Mouse (Mus musculus): ENCODE measurements around the gene Lipi. TPM values are rescaled to one million over a fixed set of nuclear protein-coding genes. Genes with fewer than 3 reads are reported as not detected.

Gene Lipi
- total RNA-seq (2022): not detected

- no peak for DNase-seq (ENCODE audit: low spot score in 2 of 2)
Observed at GRCm38 (mm10) chr16:75585961-75586360, at the start of gene Lipi. Lipi (minus strand) TSS chr16:75586061.

- no peak for DNase-seq (ENCODE audit: low spot score in 2 of 2)
Observed at GRCm38 (mm10) chr16:75627862-75628261, 42.0 kb upstream of the Lipi start.

- DNase-seq (ENCODE audit: low spot score in 2 of 2): no peak
Observed at GRCm38 (mm10) chr16:75617651-75618349, 31.9 kb upstream of the Lipi start.

GRCm38 (mm10) chr16:75612561-75612960, 26.7 kb upstream of the Lipi start:
- DNase-seq (ENCODE audit: low spot score in 2 of 2): no peak

- DNase-seq (ENCODE audit: low spot score in 2 of 2): no peak
Observed at GRCm38 (mm10) chr16:75606415-75606814, 20.6 kb upstream of the Lipi start.

- DNase-seq (ENCODE audit: low spot score in 2 of 2): no peak
Observed at GRCm38 (mm10) chr16:75593501-75594183, 7.8 kb upstream of the Lipi start.

- peak; percentile 61 to 73 for DNase-seq (ENCODE audit: low spot score in 2 of 2)
Observed at GRCm38 (mm10) chr16:75592671-75593500, 7.0 kb upstream of the Lipi start, which contains the start of gene Rbm11. Rbm11 (plus strand) TSS chr16:75592844.

- no peak for DNase-seq (ENCODE audit: low spot score in 2 of 2)
Observed at GRCm38 (mm10) chr16:75586466-75586865, 605 bp upstream of the Lipi start.

GRCm38 (mm10) chr16:75582279-75582678, 3.6 kb downstream of the Lipi start:
- no peak for DNase-seq (ENCODE audit: low spot score in 2 of 2)

GRCm38 (mm10) chr16:75562910-75563309, 23.0 kb downstream of the Lipi start:
- DNase-seq (ENCODE audit: low spot score in 2 of 2): no peak

- no peak for DNase-seq (ENCODE audit: low spot score in 2 of 2)
Observed at GRCm38 (mm10) chr16:75545310-75545709, 40.6 kb downstream of the Lipi start.

- DNase-seq (ENCODE audit: low spot score in 2 of 2): peak in 1 of 2 experiments; percentile 13
Observed at GRCm38 (mm10) chr16:75537784-75538565, 47.9 kb downstream of the Lipi start.

GRCm38 (mm10) chr16:75531705-75532104, 54.2 kb downstream of the Lipi start:
- DNase-seq (ENCODE audit: low spot score in 2 of 2): no peak

GRCm38 (mm10) chr16:75496568-75496967, 89.3 kb downstream of the Lipi start:
- no peak for DNase-seq (ENCODE audit: low spot score in 2 of 2)

Other genes with a start within 250 kb of the Lipi start
- 1 to 10 TPM; 5.9 to 8.1 (median 6.7) TPM for gene Rbm11, start 6.8 kb upstream of the Lipi start, total RNA-seq (2022)
- gene Hspa13, start 181.0 kb upstream of the Lipi start, total RNA-seq (2022): 10 to 100 TPM; 33.8 to 38.3 (median 35.6) TPM

Measured in left cerebral cortex, adult 8-10 months (tissue).